Mouse (Mus musculus): Measurements from ENCODE around the gene Tbcd.
A peak's percentile ranks its signal among the peaks of the same experiment; 100 is the strongest.

Gene Tbcd

GRCm38 (mm10) chr11:121451753-121452635, at the start of gene Tbcd:
Gene Tbcd (plus strand): TSS chr11:121451949.
- DNase-seq = peak; percentile 97

DNA sequence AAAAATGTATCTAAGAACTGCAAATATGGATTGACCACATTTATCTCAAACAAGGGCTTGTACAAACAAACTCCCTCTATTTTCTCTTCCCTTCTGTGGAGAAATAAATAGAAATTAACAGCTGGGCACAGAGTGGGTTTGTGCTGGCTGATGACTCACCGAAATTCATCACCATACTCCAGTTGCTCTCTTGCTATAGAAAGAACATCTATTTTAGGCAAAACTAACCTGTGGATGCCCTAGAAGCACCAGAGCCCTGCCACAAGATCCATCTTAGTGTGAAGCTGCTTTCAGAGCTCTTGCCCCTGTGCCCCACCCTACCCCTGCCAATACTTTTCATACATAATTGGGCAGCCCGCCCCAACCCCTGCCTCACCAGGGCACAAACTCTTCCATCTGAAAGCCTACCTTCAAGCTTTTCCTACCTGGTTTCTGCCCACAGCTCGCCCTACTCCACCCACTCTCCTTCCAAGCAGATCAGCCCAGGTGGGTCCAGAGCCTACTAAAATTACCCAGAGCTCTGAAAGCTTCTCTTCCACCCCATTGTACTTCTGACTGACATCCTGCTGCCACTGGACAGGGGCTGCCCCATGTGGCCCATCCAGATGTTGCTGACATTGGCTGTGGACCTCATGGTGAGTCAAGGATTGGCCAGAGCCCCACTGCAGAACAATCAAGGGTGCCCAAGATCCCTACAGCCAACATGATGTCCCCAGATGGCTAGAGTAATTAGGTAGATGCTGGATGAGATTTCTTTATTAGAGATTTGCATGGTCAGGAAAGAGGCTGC, 44.2 kb upstream of the Tbcd start:
- DNase-seq = no peak

DNA sequence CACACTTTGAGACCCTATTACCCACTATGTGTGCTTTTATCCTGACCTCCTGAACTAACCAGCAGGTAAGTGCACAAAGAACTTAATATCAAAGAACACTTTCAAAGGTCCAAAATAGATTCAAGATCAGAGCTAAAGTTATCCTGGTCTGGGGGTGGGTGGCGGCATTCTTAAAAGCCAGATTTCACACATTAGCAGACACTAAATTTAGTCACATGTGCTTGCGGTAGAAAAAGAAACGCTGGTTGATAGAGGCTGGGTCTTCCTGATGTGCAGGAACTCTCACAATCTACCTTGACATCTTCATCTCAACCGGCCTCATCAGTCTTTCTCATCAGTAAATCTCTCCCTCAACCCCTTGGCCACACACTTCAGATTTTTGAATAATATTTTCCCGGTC, 37.0 kb upstream of the Tbcd start:
- DNase-seq = no peak

- DNase-seq = no peak
Observed at GRCm38 (mm10) chr11:121415351-121415750, 36.4 kb upstream of the Tbcd start.

- DNase-seq = no peak
Observed at GRCm38 (mm10) chr11:121417971-121418370, 33.8 kb upstream of the Tbcd start.

GRCm38 (mm10) chr11:121418932-121419331, 32.8 kb upstream of the Tbcd start:
- no peak for DNase-seq

DNA sequence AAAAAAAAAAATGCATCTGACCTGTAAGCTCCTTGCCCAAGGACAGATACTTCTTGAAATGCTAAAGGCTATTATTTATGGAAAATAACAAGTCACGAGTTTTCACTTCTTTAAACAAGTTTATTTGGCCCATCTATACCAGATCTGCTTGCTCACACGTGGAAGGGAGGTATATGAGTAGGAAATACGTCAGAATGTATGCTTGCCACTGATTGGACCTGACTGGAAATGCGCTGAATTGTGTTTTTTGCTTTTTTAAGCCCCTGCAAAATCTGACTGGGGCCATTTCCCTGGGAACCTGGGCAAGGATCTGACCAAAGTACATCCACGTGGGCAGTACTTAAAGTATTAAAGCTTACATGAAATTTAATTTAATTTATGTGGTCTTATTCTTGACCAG, 31.4 kb upstream of the Tbcd start:
- no peak for DNase-seq

DNA sequence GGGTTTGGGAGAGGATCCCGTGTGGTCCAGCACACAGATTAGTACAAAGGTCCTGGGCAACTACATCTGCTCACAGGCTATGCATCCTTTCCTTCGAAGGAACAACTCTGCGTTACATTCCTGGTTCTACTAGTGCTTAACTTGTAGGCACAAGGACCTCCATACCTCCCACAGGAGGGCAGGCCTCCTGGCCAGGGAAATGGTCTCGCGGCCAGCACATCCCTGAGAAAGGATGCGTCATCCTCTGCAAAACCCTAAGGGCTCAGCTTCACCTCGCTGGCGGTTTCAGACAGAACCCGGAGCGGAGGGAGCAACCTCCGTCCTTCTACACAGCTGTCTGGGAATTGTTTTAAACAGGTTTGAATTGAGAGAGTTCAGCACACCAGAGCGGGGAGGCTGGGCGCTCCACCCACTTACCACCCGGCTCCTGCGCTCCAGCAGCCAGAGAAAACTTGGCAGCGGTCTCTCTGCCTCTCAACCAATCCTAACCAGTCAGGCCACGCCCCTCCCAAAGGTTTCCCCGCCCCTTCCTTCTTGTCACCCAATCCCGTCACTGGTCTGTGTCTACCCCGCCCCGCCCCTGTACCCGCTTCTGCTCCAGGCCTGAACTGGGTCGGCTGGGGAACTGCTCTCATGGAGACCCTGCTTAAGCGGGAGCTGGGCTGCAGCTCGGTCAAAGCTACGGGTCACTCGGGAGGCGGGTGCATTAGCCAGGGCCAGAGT, 30.8 kb upstream of the Tbcd start, which contains the start of gene Fn3krp:
Gene Fn3krp, plus strand, starts transcription at position 572 of the 723 bp plus-strand sequence.
- DNase-seq = peak; percentile 99

- DNase-seq = no peak
Observed at GRCm38 (mm10) chr11:121421553-121422173, 30.1 kb upstream of the Tbcd start.

DNA sequence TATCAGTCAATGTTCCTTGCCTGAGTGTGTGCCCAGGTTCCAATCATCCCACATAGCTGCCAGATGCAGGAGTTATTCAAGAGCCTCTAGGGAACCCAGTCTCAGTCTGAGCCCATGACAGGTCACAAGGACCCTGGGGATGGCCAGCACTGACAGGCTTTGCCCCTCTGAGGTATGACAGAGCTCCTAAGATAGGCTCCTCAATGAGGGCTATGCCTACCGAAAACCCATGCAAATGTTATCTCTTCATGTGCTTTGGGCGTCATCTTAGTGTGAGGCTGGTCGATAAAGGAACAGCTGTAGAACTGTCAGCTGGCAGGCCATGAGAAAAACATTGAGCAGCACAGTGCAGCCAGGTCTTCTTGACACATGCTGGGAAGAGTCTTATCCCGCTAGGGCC, 18.4 kb upstream of the Tbcd start:
- no peak for DNase-seq

DNA sequence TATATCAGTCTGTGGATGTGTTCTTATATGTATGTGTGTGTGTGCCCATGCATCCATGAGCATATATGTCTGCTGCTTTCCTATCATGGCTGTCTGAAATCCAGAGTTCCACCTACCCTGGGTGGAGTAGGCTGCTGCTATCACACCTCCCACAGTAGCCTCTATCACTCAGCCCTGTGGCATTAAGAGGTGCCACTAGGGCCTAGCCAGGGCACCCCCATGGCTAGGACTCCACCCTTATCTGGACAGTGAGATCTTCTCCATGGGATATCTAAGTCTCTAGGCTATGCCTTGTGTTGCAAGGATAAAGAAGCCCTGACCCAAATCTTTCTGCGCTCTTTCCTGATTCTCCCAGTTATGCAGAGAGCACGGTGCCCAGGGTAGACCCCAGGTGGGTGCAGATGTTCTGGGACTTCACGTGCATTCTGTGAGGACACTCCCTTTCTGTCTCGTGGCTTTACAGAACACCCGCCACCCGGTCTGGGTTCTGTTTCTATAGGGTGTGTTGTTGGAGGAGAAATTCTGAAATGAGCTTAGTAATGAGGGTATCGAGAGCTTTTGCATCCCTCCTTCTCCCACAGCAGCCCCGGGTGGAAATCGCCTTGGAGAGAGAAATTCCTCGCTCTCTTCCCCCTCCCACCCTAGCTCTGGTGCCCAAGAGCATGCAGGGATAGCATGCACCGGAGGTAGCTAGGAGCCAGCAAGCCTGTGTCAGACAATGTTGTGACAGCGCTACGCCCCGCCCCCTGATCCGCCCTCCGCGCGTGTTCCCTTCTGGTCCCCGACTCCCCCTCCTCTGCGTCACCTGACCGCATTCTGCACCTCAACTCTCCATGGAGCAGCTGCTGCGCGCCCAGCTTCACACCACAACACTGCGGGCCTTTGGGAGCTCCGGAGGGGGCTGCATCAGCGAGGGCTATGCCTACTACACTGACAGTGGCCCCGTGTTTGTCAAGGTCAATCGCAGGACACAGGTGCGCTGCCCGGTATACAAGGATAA, 17.3 kb upstream of the Tbcd start, which contains the start of gene Fn3k:
Gene Fn3k, plus strand, starts transcription at position 758 of the 1,000 bp plus-strand sequence.
- DNase-seq = peak; percentile 93

- DNase-seq = no peak
Observed at GRCm38 (mm10) chr11:121437236-121437635, 14.5 kb upstream of the Tbcd start.

DNA sequence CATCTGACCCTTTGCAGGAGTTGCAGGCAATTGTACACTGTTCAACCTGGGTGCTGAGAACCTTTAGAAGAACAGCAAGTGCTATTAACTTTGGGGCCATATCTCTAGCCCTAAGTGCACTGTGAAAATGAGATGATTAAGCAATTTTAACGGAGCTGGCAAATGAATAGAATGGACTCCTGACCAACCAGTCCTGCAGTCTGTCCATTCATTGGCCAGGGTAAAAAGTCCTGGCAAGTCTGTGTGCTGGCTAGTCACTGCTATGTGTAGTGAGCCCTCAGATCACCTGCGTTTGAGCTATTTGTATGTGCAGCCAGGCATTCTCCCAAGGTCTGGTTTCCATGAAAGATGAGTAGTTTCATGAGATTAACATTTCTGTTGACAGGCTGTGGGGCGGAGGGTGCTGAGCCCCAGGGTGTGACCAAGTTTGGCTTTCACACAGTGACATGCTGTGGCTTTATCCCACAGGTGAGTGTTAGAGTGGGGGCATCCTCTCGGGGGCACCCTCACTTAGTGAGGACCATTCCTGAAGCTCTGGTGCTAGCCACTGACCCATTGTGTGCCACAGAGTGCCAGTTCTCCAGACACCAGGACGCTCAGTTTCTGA, 12.0 kb upstream of the Tbcd start:
- DNase-seq = no peak

- DNase-seq = no peak
Observed at GRCm38 (mm10) chr11:121441653-121442052, 10.1 kb upstream of the Tbcd start.

DNA sequence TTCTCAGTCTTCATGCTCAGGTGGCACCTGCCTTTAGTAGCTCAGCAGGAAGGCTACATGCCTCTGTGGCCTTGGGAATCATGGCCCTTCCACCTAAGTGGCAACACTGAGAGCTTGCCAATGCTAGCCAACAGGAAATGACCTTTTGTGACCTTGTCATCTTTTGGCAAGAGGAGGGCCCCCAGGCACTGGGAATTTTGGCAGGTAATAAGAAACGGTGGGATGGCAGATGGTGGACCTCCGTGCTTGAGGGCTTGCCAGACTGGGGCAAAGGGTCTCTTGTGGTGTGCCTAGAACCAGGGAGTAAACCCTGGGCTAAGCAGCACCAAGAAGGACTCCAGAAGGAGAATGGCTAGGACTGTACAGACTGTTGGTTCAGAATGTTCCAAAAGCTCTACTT, 9.7 kb upstream of the Tbcd start:
- no peak for DNase-seq

DNA sequence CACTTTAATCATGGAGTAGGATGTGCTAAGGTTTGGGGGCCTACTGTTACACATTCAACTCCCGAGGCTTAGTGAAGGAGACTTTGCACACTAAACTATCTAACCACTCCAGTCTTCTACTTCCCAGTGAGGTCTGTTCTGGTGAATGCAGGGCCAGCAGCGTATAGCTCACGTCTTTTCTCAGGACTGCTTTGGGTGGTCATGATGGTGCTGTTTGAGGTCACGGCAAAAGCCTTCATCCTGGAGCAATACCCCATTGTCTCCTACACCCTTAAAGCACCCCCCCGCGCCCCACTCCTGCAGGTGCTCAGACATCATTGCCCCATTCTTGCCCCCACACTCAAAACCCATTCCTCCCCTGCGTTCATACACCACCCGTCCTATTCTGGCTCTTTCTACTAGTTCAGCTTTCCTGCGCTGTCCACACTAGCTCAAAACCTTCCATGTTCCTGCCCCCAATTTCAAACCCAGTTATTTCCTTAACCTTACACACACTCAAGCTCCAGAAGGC, 478 bp upstream of the Tbcd start:
- no peak for DNase-seq

DNA sequence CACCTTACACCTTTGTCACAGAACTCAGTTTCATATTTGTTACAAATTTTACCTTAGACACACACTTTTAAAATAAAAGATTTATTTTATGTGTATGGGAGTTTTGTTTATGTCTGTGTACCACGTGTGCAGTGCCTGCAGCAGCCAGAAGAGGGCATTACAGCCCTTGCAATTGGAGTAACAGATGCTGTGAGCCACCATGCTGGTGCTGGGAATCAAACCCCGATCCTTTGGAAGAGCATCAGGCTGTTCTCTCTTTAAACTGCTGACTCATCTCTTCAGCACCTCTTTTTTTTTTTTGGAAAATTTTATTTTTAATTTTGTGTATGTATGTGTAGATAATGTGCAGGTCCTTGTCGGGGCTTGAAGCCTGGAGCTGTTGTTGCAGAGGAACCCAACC, 6.1 kb downstream of the Tbcd start:
- no peak for DNase-seq

- no peak for DNase-seq
Observed at GRCm38 (mm10) chr11:121467408-121467807, 15.7 kb downstream of the Tbcd start.

GRCm38 (mm10) chr11:121474831-121475230, 23.1 kb downstream of the Tbcd start:
- DNase-seq = no peak

DNA sequence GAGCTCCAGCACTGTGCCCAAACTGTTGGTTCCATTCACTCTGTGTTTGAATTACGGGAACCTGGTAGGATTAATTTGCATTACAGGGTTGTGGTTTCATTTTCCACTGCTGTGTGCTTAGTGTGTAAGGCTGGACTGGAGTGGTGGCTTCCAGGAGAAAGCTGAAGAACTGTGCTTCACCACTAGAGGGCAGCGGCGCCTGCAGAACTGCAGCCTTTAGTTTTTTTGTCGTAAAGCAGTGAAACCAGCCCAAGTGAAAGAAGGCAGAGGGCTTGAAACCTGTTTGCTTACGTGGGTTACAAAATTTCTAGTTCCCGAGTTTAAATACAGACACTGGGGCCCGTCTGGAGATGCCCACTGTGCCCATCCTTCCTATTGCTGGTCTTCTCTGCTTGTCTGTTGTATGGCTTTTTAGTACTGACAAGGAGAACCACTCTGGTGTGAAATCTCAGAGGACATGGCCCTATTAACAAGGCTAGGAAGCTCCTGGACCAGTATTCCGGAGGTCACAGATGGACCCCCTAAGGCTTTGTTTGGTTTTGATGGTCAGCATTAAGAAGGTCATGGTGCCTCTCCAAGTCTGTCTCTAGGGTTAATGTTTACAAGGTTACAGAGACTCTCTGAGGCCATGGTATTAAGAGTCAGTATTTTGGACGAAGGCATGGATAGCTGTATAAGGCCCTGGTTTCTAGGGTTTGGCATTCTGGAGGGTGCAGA, 24.1 kb downstream of the Tbcd start:
- peak; percentile 74 for DNase-seq
